Mouse (Mus musculus) MN1 (cell line): Measurements from ENCODE around the gene Asic2.

Experiments
- DNase-seq: peaks from one replicate; pipeline ENCODE4 v3.0.0-alpha.2; 2016; ENCODE audit warnings: low spot score

The Asic2 gene

DNA sequence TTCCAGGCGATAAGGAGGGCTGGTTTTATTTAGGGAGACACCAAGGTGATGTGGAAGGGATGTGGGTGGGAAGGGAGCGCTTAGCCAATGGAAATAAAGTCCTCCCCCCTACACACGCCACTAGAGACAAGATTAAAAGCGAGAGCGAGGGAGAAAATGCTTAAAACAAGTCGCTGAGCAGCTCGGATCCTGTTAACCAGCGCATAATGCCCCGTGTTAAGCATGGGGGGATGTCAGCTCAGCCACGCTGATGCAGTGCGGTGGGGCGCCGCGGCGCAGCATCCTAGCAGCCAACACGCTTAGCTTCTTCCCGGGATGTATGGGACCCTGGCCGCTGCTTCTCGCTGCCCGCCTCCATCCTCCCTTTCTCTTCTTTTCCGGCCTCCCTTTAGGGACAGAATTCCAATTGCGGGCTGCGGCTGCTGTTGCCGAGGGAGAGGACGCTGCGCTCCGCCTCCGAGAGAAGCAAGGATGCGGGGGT is at the start of gene Asic2:
Gene Asic2, minus strand, starts transcription at position 57 of the 481 bp plus-strand sequence.
- no peak for DNase-seq

DNA sequence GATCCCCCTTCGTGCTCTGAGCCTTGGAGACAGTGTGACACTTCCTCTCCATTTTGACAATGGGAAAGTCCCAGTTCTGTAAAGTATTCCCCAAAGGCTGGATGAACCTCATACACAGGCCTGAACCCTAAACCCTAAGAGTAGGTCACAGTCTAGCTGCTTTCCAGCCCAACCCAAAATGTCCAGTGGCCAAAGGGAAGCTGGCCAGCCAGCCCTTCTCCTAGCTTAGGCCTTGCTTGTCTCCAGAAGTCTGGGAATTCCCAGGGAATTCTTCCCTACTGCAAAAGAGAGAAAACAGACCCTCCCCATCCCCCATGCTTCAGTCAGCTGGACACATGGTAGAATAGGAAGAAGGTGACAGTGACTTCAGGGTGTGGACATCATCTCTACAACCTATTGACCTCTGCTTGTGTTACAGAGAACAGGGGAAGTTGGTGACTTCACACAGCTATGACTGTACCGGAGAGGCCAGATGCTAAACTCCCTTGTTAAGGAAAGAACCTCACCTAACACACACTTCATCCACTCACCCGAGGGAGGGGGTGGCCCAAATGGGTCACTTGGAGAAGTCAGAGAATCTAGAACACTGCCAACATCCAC is 48.0 kb upstream of the Asic2 start:
- DNase-seq: no peak

DNA sequence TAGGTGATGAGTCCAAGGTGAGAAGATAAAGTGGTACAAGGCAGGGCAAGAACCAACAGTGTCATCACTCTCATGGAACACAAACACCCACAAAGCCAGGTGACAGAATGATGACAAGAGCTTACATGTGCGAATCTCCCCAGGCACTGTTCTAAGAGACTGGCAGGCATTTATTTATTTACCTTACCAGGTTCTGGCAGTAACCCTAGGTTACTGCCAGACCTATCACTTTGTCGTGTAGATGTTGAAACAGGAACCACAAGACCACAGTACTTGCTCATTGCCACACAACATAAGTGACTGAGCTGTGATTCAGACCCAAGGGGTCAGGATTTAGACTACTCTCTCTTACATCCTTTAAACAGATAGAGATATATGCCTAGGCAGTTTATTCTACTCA is 46.8 kb upstream of the Asic2 start:
- DNase-seq: no peak

DNA sequence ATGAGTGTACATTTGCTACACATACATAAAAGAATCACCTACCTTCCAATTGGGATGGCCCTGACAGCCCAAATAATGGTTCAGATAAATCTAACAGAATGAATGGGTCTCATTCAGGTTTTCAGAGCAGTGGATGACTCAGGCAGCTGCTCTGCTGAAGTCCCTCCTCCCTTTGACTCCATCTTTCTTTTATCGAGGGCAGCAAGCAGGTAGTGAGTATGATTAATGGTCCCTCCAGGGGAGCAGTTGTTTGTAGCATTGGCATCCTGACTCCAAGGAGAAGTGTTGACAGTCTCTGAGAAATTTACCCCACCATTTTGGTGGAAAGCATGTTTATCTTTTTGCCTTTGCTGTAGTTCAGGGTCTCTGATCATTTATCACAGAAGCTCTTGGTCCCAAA is 45.5 kb upstream of the Asic2 start:
- DNase-seq: no peak

DNA sequence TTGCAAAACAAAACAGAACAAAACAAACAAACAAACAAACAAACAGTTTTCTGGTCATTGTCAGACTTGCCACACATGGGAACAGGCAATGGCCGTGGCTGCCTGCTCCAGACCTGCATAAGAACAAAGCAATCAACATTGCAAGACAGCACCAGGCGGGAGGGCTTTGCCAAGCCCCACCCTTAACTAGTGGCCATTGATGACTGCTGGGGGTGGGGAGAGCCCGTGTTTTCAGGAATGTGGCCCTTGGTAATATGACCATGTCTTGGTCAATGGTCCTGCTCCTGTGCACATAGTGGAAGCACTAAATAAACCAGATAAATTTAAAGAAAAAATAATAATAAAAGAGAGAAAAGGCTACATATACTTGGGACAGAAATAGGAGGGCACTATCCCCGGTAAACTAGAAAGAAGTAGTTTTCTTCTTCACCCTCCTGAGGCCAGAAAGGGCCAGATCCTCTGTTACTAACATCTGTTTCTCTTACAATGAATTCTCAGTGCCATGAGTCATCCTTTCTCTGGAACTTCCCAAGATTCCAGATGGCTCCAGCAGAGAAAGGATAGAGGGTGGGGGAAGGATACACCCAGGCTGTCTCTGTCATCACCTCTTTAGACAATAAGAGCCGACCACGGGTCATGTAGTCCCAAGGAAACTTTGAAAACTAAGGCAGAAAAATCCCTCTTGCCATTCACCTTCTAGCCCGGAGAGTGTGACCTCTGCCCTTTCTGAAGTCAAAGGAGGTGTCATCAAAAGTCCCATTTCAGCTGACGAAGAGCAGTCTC is 43.3 kb upstream of the Asic2 start:
- DNase-seq: no peak

DNA sequence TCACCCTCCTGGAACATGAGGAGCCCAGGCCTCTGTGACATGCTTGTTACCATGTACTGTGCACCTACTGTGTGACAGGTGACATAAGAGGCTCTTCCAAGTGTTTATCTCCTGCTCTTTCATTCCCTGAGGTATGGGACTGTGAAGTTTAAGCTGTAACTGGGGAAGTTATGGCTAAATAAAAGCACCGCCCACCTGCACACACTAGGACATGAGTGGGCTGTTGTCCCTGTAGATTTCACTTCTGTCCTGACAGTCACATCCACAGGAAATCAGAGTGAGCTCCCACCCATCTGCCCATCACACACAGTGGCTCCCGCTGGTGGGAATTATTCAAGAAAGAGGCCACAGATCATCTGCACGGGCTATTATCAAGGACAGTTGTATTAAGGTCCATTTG is 41.9 kb upstream of the Asic2 start:
- no peak for DNase-seq

DNA sequence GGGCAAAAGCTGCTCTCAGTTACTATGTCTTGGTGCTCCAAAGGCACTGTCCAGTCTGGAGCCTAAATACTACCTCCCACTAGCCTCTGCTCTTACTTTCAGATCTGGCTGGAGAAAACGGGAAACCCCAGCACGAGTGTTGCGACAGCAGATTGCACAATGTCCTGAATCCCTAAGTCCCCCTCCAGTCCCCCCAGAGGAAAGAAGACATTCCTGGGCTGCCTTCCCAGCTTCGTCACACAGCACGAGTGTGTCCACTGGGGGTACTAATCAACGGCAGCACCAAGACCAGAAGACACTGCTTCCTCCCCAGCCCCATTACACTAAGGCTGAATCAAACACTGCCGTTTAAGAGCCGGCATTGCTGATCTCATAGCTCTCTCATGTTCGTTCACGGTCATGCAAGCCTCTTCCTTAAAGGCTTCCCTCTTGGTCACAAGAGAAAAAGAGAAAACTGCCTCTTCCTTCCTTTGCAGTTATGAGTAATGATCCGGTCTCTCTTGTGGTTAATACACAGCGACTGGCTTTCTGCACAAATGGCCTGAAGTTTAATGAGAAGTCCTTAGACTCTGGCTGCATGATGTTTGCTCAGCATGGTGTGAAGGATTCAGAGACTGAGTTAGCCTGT is 38.7 kb upstream of the Asic2 start:
- DNase-seq: no peak

DNA sequence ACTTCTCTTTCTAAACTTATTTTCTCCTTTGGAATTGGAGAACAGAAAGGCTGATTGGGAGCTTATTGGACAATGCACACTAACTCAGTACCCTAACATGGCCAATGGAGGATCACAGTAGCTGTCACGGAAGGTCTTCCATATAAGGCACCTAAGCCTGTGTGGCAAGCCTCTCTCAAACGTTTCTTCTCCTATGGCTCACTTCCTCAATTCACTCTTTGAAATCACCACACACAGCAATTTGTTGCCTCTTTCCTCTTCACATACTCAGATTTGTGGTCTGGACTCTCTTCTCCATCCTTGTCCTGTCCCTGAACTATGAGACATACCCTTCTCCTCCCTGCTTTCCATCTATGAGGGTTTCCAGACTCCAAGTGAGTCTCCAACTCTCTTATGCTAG is 36.6 kb upstream of the Asic2 start:
- DNase-seq: no peak

DNA sequence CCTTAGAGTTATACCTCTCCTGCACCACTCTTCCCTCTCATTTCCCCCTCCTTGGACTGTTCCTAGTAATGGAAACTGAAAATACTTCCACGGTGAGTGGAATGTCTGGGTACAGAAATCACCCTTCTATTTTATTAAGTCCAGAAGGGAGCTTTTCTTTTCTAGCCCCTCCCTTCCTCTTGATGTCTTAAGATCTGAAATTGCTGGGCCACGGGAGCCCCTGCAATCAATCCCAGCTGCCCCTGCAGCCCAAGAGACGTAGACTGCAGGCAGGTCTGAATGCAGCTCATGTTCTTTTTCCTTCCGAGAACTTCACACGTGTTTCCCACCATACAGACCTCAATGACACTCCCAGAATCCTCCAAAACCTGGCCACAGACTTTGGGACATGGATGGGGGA is 32.3 kb upstream of the Asic2 start:
- DNase-seq: no peak

DNA sequence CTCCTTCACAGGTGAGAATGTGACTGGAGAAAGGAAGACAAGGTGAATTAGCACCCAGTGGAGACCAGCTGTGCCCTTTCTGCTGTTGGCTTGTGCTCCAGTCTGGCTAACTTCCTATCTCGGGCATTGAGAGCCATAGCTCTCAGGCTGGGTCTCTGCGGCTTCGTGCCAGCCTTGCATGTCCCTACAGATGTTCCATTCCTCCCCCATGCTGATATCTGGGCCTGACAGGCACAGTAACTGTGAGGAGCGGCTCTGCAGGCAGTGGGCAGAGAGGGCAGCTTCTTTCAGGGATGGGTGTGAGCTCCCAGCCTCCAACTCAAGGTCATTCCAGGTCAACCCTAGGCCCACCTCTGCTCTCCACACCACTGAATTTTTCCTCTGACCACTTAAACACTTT is 31.2 kb upstream of the Asic2 start:
- DNase-seq: no peak

DNA sequence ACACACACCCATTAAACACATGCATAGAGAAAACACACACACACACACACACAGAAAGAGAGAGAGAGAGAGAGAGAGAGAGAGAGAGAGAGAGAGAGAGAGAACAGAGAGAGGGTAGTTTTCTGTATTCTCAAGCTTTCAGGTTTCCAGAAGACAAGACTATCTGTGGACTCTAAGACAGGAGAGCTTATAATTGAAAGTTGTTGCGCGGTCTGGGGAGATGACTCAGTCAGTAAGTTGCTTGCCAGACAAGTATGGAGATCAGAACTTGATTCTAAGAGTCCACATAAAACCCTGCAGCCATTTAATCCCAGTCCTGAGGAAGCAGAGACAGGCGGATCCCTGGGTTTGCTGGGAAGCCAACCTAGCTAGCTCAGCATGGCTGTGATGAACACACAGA is 30.4 kb upstream of the Asic2 start:
- no peak for DNase-seq

DNA sequence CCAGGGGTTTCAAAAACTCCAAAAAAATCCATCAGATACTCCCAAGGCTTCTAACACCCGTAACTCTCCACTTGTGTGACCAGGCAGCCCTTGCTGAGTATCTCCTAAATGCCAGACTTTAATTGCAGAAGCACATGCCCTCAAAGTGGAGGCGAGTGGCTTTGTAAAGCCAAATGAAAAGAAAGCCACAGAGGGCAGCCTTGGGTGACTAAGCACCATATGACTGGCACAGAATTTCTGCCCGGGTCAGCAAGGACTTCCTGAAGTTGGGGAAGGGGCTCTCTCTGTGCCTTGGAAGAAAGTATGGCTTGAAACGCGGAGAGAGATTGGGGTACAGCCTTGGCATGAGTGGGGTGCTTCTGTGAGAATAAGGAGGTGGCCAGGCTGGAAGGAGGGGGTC is 28.8 kb upstream of the Asic2 start:
- no peak for DNase-seq

DNA sequence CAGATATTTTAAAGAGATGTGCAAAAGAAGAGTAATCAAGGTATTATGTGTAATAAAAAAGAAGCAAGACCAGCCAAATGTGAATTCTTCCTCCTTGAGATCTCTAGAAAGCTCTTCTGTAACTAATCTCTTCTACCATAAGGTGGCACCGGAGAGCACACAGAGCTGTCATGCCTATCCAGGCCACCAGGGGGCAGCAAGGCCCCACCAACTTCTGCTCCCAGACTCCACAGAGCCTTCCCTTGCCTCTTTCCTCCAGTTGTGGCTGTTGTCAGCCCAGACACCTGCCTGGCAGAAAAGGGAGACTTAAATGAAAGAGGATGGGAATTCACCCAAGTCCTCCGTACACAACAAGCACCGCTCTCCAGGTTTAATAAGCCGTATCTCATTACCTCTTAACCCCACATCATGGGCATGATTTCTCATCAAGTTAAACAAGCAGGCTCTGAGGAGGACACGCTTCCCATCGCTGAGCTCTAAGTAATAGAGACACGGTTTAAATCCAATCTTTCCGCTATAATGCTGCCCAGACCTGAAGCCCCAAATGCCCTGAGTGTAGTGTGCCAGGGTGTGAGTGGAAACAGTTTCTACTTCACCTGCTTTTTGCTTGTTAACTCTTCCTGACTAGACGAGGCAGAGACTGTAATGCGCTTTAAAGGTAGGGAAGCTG is 28.1 kb upstream of the Asic2 start:
- DNase-seq: no peak

DNA sequence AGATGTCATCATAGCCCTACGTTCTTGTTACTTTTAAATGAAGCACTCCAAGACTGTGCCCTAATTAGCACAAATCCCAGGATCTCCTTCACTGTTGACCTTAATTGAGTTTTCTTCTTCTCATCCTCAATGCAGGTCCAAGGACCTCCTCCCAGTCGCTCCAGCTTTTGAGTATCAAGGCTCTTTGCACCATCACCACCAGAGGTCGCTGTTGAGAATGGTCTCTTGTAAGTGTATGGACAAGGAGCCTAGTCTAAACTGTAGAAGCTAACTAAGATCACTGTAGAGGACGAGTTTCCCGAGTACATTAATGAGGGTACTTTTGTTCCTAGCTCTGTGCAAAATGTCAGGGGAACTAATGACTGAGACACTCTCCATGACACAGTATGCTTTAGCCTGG is 14.9 kb upstream of the Asic2 start:
- DNase-seq: no peak

DNA sequence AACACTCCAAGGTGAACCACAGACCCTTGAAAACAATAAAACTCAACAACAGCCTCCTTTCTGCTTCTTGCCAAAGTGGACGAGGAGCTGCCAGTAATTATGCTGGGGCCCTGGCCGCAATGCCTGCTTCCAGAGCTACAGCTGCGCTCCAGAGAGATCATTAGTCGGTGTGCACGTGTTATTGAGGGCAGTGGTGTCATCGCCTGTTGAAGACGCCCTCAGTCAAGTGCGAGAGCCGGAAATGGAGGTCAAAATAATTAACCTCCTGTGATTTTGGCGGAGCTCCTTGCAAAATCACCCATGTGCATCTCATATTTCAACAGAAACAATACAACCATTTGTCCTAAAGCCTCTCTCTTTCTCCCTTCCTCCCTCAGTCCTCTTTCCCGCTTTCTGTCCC is 13.9 kb upstream of the Asic2 start:
- DNase-seq: no peak

DNA sequence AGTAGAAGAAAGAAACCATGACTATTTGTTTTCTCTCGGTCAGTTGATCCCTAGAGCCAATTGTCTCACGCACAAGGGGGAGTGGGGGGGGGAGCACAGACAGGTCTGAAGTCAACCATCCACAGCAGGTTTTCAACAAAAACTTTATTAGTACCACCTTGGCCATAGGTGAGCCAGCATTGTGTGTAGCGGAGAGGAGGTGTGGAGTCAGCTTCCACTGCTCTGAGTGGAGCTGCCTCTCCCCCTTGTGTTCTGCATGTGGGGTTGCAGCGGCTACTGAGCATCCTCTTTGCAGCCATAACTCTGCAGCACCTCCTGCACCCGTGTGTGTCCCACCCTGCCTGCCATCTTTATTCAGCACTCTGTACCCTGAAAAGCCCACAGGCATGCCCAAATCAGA is 6.3 kb upstream of the Asic2 start:
- DNase-seq: no peak

DNA sequence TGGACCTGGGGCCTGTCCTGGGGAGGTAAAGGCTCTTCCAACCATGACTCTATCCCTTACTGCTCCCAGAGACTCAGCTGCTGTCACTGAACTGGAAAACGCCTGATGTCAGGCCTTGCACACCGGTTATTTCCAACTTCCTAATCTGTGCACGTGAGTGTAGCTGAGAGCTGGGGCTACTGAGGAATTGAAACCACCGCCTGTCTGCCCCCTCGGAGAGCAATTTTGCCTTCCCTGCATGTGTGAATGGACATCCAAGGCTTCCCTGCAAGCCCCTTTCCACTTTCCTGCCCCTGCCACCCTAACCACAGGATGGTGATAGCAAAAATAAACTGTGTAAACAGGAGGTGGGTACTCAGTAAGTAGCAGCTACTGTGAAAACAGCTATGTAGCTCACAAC is 5.4 kb upstream of the Asic2 start:
- DNase-seq: no peak

DNA sequence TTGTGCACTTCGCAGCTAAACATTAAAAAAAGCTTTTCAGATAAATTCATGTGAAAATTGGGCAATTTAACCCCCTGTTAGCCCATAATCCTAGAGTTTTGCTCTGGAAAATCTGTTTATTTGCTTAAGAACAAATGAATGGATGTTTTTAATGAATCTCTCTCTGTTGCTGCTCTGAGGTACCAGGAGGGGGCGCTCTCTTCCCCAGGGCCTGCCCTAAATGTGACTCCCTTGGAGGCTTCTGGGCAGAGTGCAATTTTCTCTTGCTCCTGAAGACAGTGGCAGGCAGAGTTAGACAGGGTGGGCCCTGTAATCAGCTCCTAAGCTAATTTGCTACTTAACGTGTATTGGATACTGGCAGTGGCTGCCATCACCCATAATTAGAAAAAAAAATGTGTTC is 3.8 kb upstream of the Asic2 start:
- no peak for DNase-seq

DNA sequence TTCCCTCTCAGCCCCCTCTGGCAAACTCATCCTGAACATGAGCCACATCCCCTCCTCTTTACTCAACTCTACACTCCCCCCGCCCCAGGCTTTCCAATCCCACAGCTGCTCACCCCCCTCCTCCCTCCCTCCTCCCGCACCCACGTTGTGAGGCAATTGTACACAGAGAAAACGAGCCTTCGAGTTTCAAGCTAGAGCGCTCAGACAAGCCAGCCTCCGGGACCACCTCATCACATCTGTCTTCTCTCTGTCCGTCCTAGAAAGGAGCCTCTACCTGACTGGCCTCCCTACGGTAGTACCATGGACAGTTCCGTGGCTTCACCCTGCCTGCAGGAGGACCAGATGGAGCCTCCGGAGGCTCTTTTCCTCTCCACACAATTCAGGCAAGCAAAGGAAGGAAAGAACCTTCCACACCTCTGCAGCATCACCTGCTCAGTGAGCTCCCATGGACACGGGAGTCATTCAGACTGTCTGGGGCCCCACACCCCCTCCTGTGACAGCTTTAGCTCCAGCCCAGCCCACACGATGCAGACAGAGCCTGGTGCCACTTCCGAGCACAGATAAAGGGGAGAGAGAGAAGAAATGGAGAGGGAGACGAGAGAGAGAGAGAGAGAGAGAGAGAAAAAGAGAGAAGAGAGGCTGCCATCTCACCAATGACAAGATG is 1.5 kb downstream of the Asic2 start:
- no peak for DNase-seq

DNA sequence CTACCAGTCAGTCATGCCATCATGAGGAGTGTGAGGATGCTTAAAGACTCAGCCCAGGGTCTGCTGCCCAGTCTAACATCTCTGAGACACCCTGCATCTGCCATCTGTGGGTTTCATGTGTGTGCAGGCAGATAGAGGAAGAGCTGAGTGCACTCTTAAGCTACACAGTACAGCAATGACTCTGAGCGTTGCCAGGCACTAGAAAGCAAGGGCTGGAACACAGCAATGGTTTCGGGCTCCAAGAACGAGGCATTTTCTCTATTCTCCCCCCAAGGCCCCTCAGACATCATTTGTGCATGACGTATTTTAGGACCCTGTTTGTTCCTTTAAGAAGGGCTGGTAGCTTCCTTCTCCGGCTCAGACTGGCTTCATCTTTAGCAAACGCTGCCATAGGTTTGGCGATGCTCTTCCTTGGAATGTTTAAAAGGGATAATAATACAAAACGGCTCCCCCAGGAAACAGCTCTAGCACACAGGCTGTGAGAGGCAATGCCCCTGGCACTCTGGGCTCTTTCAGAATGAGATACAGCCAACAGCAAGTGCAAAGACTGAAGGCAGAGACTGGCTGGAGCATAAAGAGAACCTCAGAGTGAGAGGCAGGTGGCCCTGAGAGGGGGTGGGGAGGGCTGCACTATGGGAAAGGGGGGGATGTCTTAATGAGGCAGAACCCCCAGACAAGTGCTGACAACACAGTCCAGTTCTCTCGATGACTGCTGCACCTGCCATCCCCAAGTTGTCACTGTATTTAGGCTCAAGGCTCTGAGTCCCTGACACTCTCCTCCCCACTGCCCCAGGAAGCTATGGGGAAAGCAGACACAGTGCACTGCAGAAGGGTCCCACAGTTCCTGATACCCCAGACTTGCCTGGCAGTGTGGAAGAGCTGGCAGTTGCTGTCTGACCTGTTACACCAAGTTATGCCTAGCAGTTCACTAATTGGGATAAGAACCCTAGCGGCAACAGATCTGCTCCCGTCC is 2.3 kb downstream of the Asic2 start:
- DNase-seq: no peak

DNA sequence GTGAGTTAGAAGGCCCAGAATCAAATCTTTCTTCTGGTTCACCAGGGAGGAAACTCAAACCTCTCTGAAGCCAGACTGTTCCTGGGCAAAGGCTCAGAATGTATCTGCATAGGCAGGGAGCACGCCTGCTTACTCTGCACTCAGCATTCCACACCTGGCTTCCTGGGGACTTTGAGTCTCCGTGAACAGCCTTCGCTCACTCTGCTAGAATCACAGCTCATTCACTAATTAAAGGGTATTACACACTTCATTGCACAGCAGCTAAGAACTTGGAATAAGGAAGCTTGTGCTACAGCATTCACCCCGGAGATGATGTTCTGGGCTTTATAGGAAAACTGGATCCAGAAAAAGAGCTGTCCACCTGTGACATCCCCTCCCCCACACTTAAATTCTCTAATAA is 3.7 kb downstream of the Asic2 start:
- no peak for DNase-seq
